Mouse (Mus musculus) CH12.LX (cell line): ENCODE measurements around the gene Cdc20b. TPM values are rescaled to one million over a fixed set of nuclear protein-coding genes. Genes with fewer than 3 reads are reported as not detected.
A peak's percentile ranks its signal among the peaks of the same experiment; 100 is the strongest.

Source experiments
- DNase-seq: peaks from one replicate; pipeline ENCODE4 v3.0.0-alpha.2; 2013; ENCODE audit errors: extremely low read depth
- H3K27ac ChIP-seq: 2 replicates; pipeline ENCODE4 v1.5.1; 2012; ENCODE audit warnings: low read depth, mild to moderate bottlenecking, control low read depth, moderate library complexity; ENCODE audit not compliant: insufficient read depth
- H3K27me3 ChIP-seq: replicated peaks from 2 replicates; pipeline ENCODE3; 2012; ENCODE audit warnings: inconsistent platforms
- H3K36me3 ChIP-seq, 2 experiments: replicated peaks in 1 of 2; 2 replicates each; pipeline versions ENCODE3 to v1.6.1; 2012; ENCODE audit warnings: inconsistent platforms in 1 of 2, low read length in 1 of 2, mild to moderate bottlenecking in 1 of 2, mixed read lengths in 1 of 2, moderate library complexity in 1 of 2; ENCODE audit not compliant: control insufficient read depth in 1 of 2, insufficient read depth in 1 of 2
- H3K4me1 ChIP-seq, 2 experiments: 2 replicates each; pipeline ENCODE4 v1.6.1; 2012; ENCODE audit warnings: inconsistent platforms in 1 of 2, moderate library complexity in 1 of 2; ENCODE audit not compliant: insufficient read depth in 2 of 2, control insufficient read depth in 1 of 2
- H3K4me2 ChIP-seq: 2 replicates; pipeline ENCODE4 v1.6.1; 2012; ENCODE audit warnings: low read depth, mild to moderate bottlenecking, control low read depth; ENCODE audit not compliant: poor library complexity, insufficient read depth, severe bottlenecking
- H3K4me3 ChIP-seq, 3 experiments: fragments of 150-350 bp in 1 of 3; sonication (generic) in 1 of 3; replicated peaks in 1 of 3; 2 replicates each; pipeline versions ENCODE3 to v1.5.1; 2011 to 2012; ENCODE audit warnings: low read depth in 2 of 3, low read length in 2 of 3, mild to moderate bottlenecking in 2 of 3, moderate library complexity in 2 of 3, control low read depth in 1 of 3, improper control_type of control experiment in 1 of 3, inconsistent platforms in 1 of 3, mixed read lengths in 1 of 3; ENCODE audit not compliant: poor library complexity in 1 of 3
- H3K79me2 ChIP-seq: replicated peaks from 2 replicates; pipeline ENCODE4 v1.6.1; 2012; ENCODE audit warnings: mild to moderate bottlenecking, moderate library complexity; ENCODE audit not compliant: control insufficient read depth, poor library complexity, insufficient read depth, severe bottlenecking; ENCODE audit errors: extremely low read depth
- H3K9ac ChIP-seq: 2 replicates; pipeline ENCODE4 v1.6.1; 2012; ENCODE audit warnings: low read depth, mild to moderate bottlenecking, control low read depth, moderate library complexity; ENCODE audit not compliant: insufficient read depth
- H3K9me3 ChIP-seq: replicated peaks from 2 replicates; pipeline ENCODE3; 2012; ENCODE audit warnings: low read length, inconsistent platforms, mixed read lengths
- BHLHE40 ChIP-seq: IDR thresholded peaks from 2 replicates; pipeline ENCODE4 v1.6.1; 2011; ENCODE audit warnings: mild to moderate bottlenecking, low read depth, low read length, improper control_type of control experiment
- CHD1 ChIP-seq: IDR thresholded peaks from 2 replicates; pipeline ENCODE4 v1.6.1; 2012; ENCODE audit warnings: low read depth, low read length, improper control_type of control experiment, inconsistent platforms
- CHD2 ChIP-seq: IDR thresholded peaks from 2 replicates; pipeline ENCODE4 v1.6.1; 2011; ENCODE audit warnings: low read length, improper control_type of control experiment
- CTCF ChIP-seq, 2 experiments: IDR thresholded peaks in 1 of 2; conservative IDR thresholded peaks in 1 of 2; 2 replicates each; pipeline ENCODE4 v1.5.1; 2011 to 2012; ENCODE audit warnings: low read depth in 2 of 2, low read length in 2 of 2, improper control_type of control experiment in 1 of 2, inconsistent platforms in 1 of 2, mild to moderate bottlenecking in 1 of 2, moderate library complexity in 1 of 2
- E2F4 ChIP-seq: IDR thresholded peaks from 2 replicates; pipeline ENCODE4 v1.6.1; 2011; ENCODE audit warnings: low read depth, low read length, improper control_type of control experiment; ENCODE audit not compliant: insufficient replicate concordance
- ELF1 ChIP-seq: IDR thresholded peaks from 2 replicates; pipeline ENCODE4 v1.6.1; 2014; ENCODE audit warnings: low read depth, mild to moderate bottlenecking, inconsistent platforms, low read length, improper control_type of control experiment
- EP300 ChIP-seq: IDR thresholded peaks from 2 replicates; pipeline ENCODE4 v1.6.1; 2011; ENCODE audit warnings: low read length, improper control_type of control experiment
- ETS1 ChIP-seq: conservative IDR thresholded peaks from 2 replicates; pipeline ENCODE4 v1.6.1; 2012; ENCODE audit warnings: low read depth, mild to moderate bottlenecking, inconsistent platforms, low read length, improper control_type of control experiment, moderate library complexity
- GABPA ChIP-seq: IDR thresholded peaks from 2 replicates; pipeline ENCODE4 v1.6.1; 2012; ENCODE audit warnings: low read depth, low read length, improper control_type of control experiment, inconsistent platforms; ENCODE audit not compliant: insufficient replicate concordance
- HCFC1 ChIP-seq: IDR thresholded peaks from 2 replicates; pipeline ENCODE4 v1.6.1; 2012; ENCODE audit warnings: low read depth, mild to moderate bottlenecking, inconsistent platforms, low read length, improper control_type of control experiment
- IRF4 ChIP-seq: IDR thresholded peaks from 2 replicates; pipeline ENCODE4 v1.6.1; 2014; ENCODE audit warnings: low read depth, mild to moderate bottlenecking, inconsistent platforms, low read length, improper control_type of control experiment
- JUN ChIP-seq: IDR thresholded peaks from 2 replicates; pipeline ENCODE4 v1.6.1; 2011; ENCODE audit warnings: low read depth, mild to moderate bottlenecking, low read length, improper control_type of control experiment, moderate library complexity; ENCODE audit not compliant: insufficient read depth
- JUND ChIP-seq: conservative IDR thresholded peaks from 2 replicates; pipeline ENCODE4 v1.6.1; 2011; ENCODE audit warnings: low read depth, low read length, improper control_type of control experiment
- KAT2A ChIP-seq: IDR thresholded peaks from 2 replicates; pipeline ENCODE4 v1.6.1; 2012; ENCODE audit warnings: low read length, improper control_type of control experiment, inconsistent platforms; ENCODE audit not compliant: insufficient replicate concordance
- MAX ChIP-seq: IDR thresholded peaks from 2 replicates; pipeline ENCODE4 v1.6.1; 2011; ENCODE audit warnings: low read length, improper control_type of control experiment
- MAZ ChIP-seq: IDR thresholded peaks from 2 replicates; pipeline ENCODE4 v1.6.1; 2012; ENCODE audit warnings: low read depth, mild to moderate bottlenecking, inconsistent platforms, low read length, improper control_type of control experiment, moderate library complexity
- MEF2A ChIP-seq: IDR thresholded peaks from 2 replicates; pipeline ENCODE4 v1.6.1; 2014; ENCODE audit warnings: low read depth, mild to moderate bottlenecking, inconsistent platforms, low read length, improper control_type of control experiment, borderline replicate concordance
- MYC ChIP-seq: IDR thresholded peaks from 2 replicates; pipeline ENCODE4 v1.6.1; 2011; ENCODE audit warnings: low read depth, mild to moderate bottlenecking, improper control_type of control experiment, low read length
- NELFE ChIP-seq: IDR thresholded peaks from 2 replicates; pipeline ENCODE4 v1.6.1; 2011; ENCODE audit warnings: low read depth, low read length, improper control_type of control experiment
- NRF1 ChIP-seq: IDR thresholded peaks from 2 replicates; pipeline ENCODE4 v1.6.1; 2014; ENCODE audit warnings: low read depth, mild to moderate bottlenecking, inconsistent platforms, low read length, improper control_type of control experiment, moderate library complexity
- PAX5 ChIP-seq: IDR thresholded peaks from 2 replicates; pipeline ENCODE4 v1.6.1; 2012; ENCODE audit warnings: low read length, inconsistent platforms, mixed read lengths
- POLR2A ChIP-seq: IDR thresholded peaks from 2 replicates; pipeline ENCODE4 v1.6.1; 2011; ENCODE audit warnings: low read depth, mild to moderate bottlenecking, improper control_type of control experiment, low read length
- POLR2AphosphoS2 ChIP-seq: IDR thresholded peaks from 2 replicates; pipeline ENCODE4 v1.6.1; 2011; ENCODE audit warnings: low read depth, low read length, improper control_type of control experiment
- RAD21 ChIP-seq: IDR thresholded peaks from 2 replicates; pipeline ENCODE4 v1.6.1; 2011; ENCODE audit warnings: low read depth, mild to moderate bottlenecking, low read length, improper control_type of control experiment, moderate library complexity
- RCOR1 ChIP-seq: conservative IDR thresholded peaks from 2 replicates; pipeline ENCODE4 v1.6.1; 2012; ENCODE audit warnings: low read depth, mild to moderate bottlenecking, inconsistent platforms, low read length, improper control_type of control experiment
- SIN3A ChIP-seq: IDR thresholded peaks from 2 replicates; pipeline ENCODE4 v1.6.1; 2012; ENCODE audit warnings: low read length, improper control_type of control experiment, inconsistent platforms
- SMC3 ChIP-seq: IDR thresholded peaks from 2 replicates; pipeline ENCODE4 v1.6.1; 2011; ENCODE audit warnings: low read depth, low read length, improper control_type of control experiment
- TBP ChIP-seq: conservative IDR thresholded peaks from 2 replicates; pipeline ENCODE4 v1.6.1; 2011; ENCODE audit warnings: low read depth, low read length, improper control_type of control experiment
- TCF12 ChIP-seq: IDR thresholded peaks from 2 replicates; pipeline ENCODE4 v1.6.1; 2014; ENCODE audit warnings: low read depth, mild to moderate bottlenecking, inconsistent platforms, low read length, improper control_type of control experiment
- UBTF ChIP-seq: IDR thresholded peaks from 2 replicates; pipeline ENCODE4 v1.6.1; 2012; ENCODE audit warnings: low read depth, mild to moderate bottlenecking, inconsistent platforms, low read length, improper control_type of control experiment, moderate library complexity
- USF1 ChIP-seq: IDR thresholded peaks from 2 replicates; pipeline ENCODE4 v1.6.1; 2014; ENCODE audit warnings: low read depth, mild to moderate bottlenecking, inconsistent platforms, low read length, improper control_type of control experiment
- USF2 ChIP-seq: conservative IDR thresholded peaks from 2 replicates; pipeline ENCODE4 v1.6.1; 2011; ENCODE audit warnings: low read depth, low read length, improper control_type of control experiment
- ZC3H11A ChIP-seq: IDR thresholded peaks from 2 replicates; pipeline ENCODE4 v1.6.1; 2012; ENCODE audit warnings: low read depth, mild to moderate bottlenecking, inconsistent platforms, low read length, improper control_type of control experiment
- ZKSCAN1 ChIP-seq: IDR thresholded peaks from 2 replicates; pipeline ENCODE4 v1.6.1; 2012; ENCODE audit warnings: low read depth, inconsistent platforms, low read length, improper control_type of control experiment, borderline replicate concordance
- ZMIZ1 ChIP-seq: IDR thresholded peaks from 2 replicates; pipeline ENCODE4 v1.6.1; 2012; ENCODE audit warnings: low read depth, mild to moderate bottlenecking, inconsistent platforms, low read length, improper control_type of control experiment
- ZNF384 ChIP-seq: IDR thresholded peaks from 2 replicates; pipeline ENCODE4 v1.6.1; 2012; ENCODE audit warnings: low read depth, low read length, improper control_type of control experiment, inconsistent platforms
- dilution Hi-C: fragments of 300-500 bp; cut with MboI; formaldehyde crosslinking; loops from 2 replicates; pipeline ENCODE4 v1.14.3; 2020; ENCODE audit warnings: low sequenced_read_pairs; ENCODE audit not compliant: extremely low pct_unique_long_range_greater_than_20kb, extremely low pct_ligation_motif_present
- in situ Hi-C: fragments of 300-500 bp; cut with MboI; formaldehyde crosslinking; loops from 3 replicates; pipeline ENCODE4 v1.14.3; 2019; ENCODE audit warnings: low sequenced_read_pairs, low pct_ligation_motif_present, low pct_unique_long_range_greater_than_20kb, mixed read lengths
- polyA plus RNA-seq: library from polyadenylated mRNA; unstranded; fragments of >175 nt; gene quantifications from 2 replicates; pipeline ENCODE4 v1.2.1, GENCODE M21; 2012; ENCODE audit warnings: low read depth; ENCODE audit not compliant: insufficient read length
- total RNA-seq, 2 experiments: library from RNA; depleted of rRNA; stranded (reverse); fragments of 300-350 nt in 1 of 2; fragments of >200 nt in 1 of 2; gene quantifications; 2 replicates each; pipeline ENCODE4 v1.2.3; 2012 to 2014

The Cdc20b gene
- total and polyA plus RNA-seq, 3 experiments = not detected

DNA sequence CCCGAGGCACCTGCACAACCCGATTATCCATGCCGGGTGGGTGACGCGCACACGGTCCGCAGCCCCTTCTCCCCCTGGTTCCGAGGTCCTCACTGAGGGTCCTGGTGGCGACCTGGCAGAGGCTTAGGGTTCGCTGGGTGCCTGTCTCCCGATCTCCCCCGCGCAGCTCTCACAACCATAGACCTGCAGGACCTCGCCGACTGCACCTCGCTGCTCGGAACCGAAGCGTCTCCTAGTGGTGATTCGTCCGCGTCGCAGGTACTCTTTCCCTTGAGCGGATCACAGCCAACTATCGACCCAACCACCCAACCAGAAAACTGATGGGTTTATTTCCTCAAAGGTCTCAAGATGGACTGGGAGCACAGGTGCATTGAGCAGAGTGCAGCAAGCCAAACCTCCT, 40.7 kb upstream of the Cdc20b start (continued):
- TF ChIP-seq JUN = no peak
- no peak for TF ChIP-seq E2F4
- TF ChIP-seq ZNF384 = no peak
- no peak for TF ChIP-seq TBP
- peak; percentile 73 for TF ChIP-seq SMC3
- TF ChIP-seq HCFC1 = no peak
- TF ChIP-seq EP300 = no peak
- TF ChIP-seq RAD21 = peak; percentile 76
- no peak for TF ChIP-seq ZC3H11A
- TF ChIP-seq MEF2A = 0 out of 2 replicates have a peak, but pooled peaks have one; percentile 22

- no peak overlapping the region for H3K27ac ChIP-seq
- H3K79me2 ChIP-seq = no peaks in the 10 kb centered on the region
- H3K9me3 ChIP-seq = no peaks in the 10 kb centered on the region
- no peak overlapping the region for H3K4me3 ChIP-seq
- H3K27me3 ChIP-seq = peaks cover 56% of the 10 kb centered on the region
- in situ Hi-C loops (no loop called here), dilution Hi-C loops (no loop called here)
- H3K4me1 ChIP-seq = peaks cover 0 to 45% of the 10 kb centered on the region in 2 experiments; a peak in 2 of 4 replicates
- no peaks in the 10 kb centered on the region for H3K36me3 ChIP-seq
- no peak overlapping the region for H3K4me2 ChIP-seq
- H3K9ac ChIP-seq = no peak overlapping the region
- DNase-seq = peak; percentile 37
- TF ChIP-seq SIN3A (0 out of 2 replicates have a peak, but pooled peaks have one; percentile 51), HCFC1 (no peak), MAZ (no peak), MEF2A (no peak), TBP (no peak), E2F4 (no peak), EP300 (peak; percentile 47), NRF1 (no peak), POLR2AphosphoS2 (no peak), ZKSCAN1 (no peak), CHD2 (no peak), TCF12 (peak; percentile 70), ZMIZ1 (no peak), RAD21 (no peak), ZNF384 (no peak), PAX5 (no peak), MYC (no peak), ETS1 (peak; percentile 90), NELFE (no peak), CTCF (conservative IDR thresholded peaks at IDR 0.05 in 1 of 2, IDR thresholded peaks at IDR 0.05 in 1 of 2; ENCODE audit: low read depth in 2 of 2, low read length in 2 of 2) (no peak), BHLHE40 (peak; percentile 43; the same call in 1 of the 2 replicates), USF2 (no peak), UBTF (no peak), ELF1 (no peak), CHD1 (no peak), USF1 (no peak), GABPA (no peak), SMC3 (no peak), ZC3H11A (no peak), RCOR1 (no peak), JUND (peak; percentile 57; the same call in 1 of the 2 replicates), JUN (0 out of 2 replicates have a peak, but pooled peaks have one; percentile 23), KAT2A (no peak), MAX (no peak), POLR2A (no peak), IRF4 (0 out of 2 replicates have a peak, but pooled peaks have one; percentile 46)
Measured at GRCm38 (mm10) chr13:112996407-112996806, 38.5 kb upstream of the Cdc20b start.
